Mouse (Mus musculus) lung, postnatal 4 days (tissue): ENCODE results near the gene Zyx.

Source experiments
- DNase-seq, 2 experiments: peaks; one replicate each; pipeline ENCODE4 v3.0.0; 2021

Zyx gene

DNA sequence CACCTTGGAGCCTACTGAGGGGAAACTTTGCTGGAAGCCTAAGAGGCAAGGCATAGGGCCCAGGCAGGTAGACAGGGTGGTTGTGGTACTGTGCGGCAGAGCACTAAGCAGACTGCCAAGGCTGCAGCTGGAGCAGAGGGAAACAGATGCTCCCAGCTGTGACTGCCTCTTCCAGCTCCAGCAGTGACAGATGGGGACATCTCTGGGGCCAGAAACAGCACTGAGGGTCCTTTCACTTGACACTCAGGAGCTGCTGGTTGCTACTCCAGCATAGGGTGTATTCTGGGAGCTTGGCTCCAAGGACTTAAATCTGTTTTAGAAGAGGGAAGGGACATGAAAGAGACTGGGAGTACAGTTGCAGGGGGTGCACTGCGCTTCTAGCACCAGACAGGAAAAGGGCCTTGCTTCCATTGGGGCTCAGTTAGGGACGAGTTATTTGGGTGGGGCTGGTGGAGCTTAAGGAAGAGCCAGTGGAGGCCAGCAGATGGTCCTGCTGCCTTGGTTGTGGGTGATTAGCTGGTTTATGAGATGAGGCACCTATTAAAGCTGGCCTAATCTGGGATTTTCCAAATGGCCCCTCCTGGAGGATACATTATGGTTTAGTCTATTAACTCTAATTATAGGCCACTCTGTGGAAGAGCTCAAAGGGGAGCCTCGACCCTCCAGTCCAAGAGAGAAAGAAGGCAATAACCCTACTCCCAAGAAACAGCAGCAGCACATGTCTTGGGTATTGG, 21.4 kb downstream of the Zyx start:
- DNase-seq, result peak; percentile 60 to 87

DNA sequence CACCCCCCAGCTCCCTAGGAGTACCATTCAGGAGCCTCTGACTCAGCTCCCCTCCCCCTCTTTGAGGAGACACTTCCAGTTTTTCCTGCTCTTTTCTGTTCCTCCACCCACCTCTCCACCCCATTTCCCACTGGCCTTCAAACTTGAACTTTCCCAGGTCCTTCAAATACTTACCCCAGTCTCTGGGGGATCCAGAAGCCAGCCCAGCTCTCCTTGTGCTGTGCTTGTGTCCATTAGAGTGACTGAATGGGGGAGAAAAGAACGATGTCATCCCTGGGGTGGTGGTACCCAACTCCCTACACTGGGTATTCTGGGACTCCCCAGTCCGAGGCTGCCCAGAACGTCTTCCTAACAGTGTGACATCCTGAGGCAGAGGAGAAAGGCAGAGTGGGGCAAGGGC, 22.6 kb downstream of the Zyx start:
- DNase-seq, result no peak

DNA sequence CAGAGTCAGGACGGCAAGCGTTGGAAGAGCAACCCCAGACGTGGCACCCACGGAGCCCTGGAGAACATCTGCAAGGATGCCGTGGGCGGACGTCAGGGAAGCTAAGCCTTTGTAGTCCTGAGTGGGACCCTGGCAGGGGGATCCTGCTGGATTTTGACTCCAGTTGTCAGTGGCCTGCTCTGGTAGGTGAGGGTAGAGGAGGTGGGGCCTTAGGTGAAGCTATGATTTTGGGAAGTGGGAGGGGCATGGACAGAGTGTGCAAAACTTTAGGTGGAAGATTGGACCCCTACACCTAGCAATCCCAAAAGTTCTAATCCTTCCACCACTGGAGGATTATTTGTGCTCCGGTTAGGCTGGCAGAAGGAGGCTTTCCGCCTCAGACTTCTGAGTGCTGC, 23.0 kb downstream of the Zyx start:
- peak in 1 of 2 experiments; percentile 31 for DNase-seq

DNA sequence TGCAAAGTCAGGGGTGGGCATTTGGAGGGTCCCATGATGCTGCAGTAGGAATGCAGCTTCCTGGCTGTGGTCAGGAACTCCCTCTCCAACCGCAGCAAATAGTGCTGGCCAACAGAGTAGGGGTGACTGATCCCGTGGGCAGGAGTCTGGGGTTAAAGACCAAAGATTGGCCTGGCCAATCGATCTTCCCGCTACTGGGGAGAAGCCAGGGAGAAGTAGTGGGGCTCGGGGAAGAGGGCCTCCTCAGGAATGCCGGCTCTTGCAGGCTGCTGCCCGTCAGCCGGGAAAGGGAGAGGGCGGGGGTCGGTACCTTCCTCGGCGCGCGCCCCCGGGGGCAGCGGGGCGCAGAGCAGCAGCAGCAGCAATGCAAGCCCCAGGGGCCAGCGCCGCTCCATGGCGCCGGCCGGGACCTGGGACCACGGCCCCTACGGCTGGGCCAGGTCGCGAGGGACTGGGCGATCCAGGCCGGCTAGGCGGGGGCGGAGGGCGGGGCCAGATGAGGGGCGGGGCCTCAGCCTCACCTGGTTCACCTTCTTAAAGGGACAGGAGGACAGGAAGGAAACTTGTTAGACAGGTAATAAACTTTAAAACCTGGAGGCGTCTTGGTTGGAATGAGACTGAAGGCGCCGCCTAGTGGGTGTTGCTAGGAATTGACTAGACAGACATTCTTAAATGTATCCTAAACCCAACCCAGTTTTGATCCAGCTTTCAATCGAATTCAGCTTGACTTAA, 23.6 kb downstream of the Zyx start, which contains the start of gene Epha1:
Epha1 (minus strand) TSS at position 453 of the 732 bp plus-strand sequence.
- DNase-seq, result peak; percentile 76 to 83

DNA sequence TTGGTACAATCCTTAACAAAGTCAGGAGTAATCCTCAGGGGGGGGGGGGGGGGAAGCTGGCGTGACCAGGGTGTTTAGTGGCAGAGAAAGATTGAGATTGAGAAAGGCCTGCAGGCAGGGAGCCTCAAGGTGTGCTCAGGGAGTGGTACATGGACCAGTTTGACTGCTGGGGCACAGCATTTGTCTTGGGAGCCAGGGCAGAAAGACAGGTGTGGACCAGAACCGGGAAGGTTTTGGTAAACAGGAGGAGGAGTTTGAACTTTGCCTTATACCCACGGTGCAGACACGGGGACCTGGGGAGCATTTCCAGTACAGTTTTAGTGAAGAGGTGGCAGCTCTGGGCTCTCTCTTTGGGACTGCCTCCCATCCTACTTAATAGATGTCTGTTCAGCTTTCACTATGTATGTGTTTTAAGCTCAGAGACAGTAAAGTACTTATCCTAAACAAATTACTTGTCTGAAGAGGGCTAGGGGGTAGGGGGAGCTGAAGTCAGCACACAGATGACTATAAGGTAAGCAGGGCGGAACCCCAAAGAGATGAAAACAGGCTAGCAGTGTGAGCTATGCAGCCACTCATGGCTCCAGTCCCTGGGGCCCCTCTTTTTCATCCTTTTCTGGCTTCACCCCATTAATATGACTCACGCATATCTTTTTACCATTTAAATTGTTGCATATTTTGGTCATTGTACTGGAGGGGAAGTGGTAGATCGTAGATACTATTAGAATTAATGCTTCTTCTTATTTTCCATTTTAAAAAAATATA, 24.4 kb downstream of the Zyx start:
- no peak for DNase-seq

DNA sequence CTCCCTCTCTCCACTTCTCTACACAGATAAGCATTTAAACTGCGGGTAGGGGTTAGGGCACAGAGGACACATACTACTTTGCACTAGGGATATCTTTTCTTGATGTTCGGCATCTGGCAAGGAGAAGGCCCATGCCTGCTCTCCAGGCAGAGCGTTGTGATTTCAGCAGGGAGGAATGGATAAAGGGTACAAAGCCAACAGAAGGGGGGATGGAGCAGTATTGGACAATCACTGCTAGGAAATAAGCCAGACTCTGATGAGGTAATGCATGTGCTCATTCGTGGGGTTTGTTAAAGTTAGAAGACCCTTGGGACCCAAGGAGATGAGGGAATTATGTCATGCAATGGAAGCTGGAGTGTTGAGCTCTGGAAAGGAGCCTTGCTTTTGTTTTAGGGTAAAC, 25.3 kb downstream of the Zyx start:
- peak in 1 of 2 experiments; percentile 7 for DNase-seq

DNA sequence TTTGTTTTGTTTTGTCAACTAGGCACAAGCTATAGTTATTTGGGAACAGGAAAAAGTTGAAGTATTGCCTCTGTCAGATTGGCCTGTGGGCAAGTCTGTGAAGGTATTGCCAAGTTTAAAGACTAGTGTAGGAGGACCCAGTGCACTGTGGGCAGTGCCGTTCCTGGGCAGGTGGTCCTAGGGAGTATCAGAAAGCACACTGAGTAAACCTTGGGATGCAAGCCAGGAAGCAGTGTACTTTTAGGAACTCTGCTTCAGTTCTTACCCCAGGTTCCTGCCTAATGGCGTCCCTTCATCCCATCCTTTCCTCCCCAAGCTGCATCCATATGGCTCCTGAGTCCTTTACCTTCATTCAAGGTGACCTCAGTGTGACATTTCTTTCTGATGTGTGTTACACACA, 25.7 kb downstream of the Zyx start:
- no peak for DNase-seq

DNA sequence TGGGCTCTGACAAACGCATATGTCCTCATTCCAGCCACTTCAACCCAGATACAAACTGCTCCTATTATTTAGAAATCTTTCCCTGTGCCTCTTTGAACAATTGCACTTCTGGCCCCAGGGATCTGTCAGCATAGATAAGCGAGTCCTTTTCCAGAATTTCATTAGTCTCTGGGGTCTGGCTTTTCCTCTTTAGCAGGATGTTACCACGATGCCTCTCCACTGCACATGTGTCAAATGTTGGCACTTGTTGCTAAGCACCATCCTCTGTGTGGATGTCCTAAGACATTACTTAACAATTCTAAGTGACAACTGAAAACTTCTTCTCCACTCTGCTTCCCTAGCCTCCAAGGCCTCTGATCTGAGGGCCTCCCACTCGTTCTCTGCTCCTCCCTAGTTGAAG, 26.6 kb downstream of the Zyx start:
- DNase-seq, result peak in 1 of 2 experiments; percentile 13

DNA sequence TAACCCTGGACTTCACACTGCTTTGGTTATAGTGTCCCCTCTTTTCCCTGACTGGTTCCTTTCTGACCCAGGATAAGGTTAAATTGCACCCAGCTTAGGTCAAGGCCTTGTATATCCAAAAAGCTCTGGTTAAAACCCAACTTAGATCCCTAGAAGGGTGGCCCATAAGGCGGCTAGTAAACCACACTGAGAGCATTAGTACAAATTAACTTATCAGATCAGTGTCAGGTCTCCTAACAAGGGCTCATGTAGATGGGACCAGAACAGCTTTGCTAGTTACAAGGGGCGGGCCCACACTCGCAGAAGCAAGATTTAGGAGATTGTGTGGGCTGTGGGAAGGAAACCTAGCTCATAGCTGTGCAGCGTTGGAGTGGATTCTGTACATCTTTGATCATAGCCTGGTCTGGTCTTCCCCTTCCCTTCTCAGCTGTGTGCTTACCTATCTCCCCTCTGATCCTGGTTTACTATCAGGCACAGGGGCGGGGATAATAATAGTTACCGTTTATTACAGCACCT, 27.1 kb downstream of the Zyx start:
- no peak for DNase-seq

DNA sequence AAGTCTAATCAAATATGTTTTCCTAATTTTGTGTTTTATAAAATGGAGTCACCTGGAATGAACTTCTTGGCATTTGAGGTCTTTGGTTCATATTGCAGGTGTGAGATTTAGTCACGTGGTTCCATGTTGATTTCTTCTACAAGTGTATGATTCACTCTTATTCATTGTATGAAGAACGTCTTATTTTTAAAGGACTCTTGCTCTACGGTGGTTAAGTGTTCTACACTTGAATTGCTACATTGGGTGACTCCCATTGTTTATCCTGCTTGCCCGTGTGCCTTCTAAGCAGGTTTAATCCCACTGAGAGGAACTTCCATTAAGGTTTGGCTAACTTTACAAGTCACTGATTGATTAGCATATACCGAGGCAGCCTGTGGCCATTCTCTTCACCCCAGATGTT, 27.9 kb downstream of the Zyx start:
- no peak for DNase-seq

DNA sequence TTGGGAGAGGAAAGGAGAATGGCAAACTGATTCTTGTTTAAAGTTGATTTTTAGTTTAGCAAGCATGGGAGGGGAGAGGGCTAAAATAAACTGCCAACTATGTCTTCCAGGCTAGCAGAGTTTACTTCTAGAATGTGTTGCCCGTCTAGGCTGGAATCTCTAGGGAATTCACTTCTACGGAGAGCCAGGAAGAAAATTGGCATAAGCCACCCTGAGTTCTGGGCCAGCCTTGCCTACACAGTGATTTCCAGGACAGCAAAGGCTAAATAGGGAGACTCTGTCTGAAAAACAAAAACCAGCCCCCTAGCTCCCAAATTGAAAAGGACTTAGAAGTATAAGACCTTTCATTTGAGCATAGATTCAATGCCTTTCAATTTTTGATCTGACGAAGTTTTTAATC, 30.1 kb downstream of the Zyx start:
- no peak for DNase-seq

DNA sequence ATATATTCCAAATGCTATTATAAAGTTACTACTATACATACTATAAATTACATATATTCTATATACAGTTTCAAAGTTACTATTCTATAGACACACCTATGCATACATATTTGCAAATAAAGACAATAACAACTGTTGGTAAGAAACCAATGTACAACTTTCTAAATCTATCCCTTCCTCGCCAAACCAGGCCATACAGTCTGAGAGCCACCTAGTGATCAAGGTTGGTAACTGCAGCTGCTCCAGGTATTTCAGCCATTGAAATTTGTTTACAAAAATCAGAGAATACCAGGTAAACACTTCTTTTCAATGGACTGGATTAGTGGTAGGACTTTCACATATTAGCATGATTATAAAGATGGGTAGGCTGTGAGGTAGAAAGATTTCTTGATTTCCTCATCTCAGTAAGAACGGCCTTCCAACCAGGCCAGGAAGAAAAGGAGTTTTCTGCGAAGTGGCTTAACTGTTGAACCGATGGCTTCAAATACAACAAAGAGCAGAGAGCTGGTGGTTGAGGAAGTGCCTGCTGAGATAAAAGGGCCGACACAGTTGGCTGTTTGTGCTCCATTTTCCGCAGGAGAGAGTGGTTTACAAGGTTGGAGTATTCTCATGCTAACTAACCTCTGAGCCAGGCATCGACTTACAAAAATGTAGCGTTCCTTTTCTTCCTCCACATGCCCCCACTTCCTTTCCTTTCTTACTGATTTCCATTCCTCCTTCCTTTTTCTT, 31.1 kb downstream of the Zyx start:
- peak in 1 of 2 experiments; percentile 47 for DNase-seq

DNA sequence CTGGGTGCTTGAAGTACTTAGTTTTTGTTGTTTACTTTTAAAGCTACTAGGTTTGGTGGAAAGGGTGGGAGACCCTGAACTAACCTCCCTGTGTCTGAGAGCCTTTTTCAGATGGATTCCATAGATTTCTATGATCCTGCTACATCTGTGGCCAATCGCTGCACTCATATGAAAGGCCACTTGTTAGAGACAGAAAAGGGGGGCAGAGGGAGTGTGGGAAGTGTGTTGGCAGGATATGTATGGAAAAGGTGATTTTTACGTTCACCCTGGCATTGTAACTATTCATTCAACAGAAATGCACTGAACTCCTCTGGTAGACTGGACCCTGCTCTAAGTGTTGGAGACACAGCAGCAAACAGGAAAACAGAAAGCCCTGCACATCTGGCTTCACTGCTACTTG, 31.8 kb downstream of the Zyx start:
- DNase-seq, result no peak

DNA sequence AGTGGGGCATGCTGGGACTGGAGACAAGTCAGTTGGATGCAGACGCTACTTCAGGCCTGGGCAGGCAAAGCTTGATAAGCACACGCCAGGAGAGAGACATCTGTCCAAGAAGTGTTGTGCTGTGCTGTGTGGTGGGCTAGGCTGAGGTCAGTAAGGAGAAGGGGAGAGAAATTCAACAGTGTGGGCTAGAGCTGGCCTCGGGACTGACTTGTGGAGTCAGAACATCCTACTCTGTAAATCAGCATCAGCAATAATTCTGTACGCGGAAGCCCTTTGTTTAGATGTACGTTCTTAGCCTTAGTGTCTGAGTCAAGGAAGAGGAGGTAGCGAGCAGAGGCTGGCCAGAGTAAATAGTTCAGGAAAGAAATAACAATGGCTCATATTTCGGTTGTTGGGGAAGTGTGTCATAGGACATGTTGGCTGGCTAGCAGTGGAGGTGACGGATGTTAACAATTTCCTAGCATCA, 32.5 kb downstream of the Zyx start:
- DNase-seq, result peak in 1 of 2 experiments; percentile 8

DNA sequence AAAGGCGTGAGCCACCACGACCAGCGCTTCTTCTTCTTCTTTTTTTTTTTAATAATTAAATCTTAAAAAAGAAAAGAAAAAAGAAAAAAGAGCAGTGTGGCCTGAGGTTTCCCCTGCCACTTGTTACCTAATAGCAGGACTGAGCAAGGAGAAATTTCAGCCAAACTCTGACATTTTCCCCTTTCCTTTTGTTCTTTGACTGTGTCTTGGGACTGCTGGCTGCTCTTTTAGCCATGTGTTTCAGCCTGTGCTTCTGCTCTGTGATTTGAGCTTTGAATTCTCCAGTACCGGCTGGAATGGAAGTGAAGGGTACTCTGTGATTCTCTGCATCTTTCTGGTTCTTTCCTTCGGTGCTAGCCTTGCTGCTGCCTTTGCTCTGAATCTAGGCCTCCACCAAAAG, 33.9 kb downstream of the Zyx start:
- no peak for DNase-seq

DNA sequence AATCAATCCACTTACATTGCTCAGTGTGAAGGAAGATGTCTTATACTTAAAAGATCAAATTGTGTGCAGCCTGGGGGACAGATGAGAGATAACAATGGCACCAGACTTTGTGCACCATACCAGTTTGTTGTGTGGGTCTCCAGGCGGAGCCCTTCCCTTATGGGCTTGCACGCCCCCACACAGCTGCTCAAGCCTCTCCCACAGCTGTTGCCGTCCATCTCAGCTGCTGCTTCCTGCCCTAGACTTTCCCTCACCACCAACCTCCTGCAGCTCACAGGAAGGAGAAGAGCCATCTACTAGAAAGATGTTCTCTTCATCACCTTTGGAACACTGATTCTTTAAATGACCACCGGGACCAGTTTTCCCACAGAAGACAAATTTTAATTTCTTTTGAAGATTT, 36.2 kb downstream of the Zyx start:
- DNase-seq, result no peak

DNA sequence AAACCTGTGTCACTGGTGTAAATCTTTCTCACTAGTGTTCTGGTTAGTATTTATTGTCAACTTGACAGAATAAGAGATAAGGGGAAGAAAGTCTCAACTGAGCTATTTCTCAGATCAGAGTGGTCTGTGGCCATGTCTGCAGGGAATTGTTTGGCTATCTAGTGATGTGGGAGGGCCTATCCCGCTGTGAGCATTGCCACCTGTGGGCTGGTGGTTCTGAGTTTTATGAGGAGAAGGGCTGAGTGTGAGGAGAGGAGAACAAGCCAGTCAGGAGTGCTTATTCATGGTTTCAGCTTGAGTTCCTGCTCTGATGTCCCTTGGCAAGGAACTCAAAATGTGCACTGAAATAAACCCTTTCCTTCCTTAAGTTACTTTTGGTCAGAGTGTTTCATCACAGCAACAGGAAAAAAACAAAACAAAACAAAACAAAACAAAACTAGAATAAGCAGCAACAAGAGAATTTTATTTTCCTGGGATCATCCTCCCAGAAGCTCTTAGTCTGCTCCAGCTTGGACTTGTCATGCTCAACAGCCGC, 42.4 kb downstream of the Zyx start:
- peak in 1 of 2 experiments; percentile 42 for DNase-seq

DNA sequence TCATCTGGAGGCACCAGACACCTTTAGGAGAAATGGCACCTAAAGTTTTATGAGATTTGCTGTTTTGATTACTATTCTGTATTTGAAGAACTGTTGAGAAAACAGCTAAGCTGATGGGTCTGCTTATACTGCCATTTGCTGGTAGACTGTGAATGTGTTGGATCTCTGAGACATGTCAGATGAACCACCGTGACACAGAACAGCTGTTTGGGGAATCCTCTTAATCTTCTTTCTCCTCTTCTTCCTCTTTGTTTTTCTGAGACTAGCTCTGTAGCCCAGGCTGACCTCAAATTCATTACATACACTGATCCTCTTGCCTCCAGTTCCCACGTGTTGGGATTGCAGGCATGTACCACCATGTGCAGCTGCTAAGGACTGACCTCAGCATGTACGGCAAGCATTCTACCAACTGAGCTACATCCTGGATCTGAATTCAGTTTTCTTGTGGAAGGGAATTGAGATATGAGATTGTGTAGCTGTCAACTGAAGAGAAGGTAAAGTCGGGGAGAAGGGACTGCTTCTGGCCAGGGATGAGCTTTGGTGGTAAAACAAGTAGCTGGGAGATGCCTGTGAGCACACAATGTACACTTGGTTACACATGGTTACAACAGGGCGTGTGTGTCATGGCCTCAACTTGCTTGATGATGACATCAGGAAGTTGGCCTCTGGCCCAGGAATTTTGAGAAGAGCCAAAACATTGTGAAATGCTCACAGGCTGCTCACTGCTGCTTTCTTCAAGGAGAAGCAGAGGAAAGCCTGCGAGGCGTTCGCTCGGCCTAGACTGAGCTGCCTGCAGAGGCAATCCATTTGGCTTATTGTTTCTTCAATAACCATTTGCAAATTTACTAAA, 46.8 kb downstream of the Zyx start:
- peak; percentile 92 to 93 for DNase-seq

DNA sequence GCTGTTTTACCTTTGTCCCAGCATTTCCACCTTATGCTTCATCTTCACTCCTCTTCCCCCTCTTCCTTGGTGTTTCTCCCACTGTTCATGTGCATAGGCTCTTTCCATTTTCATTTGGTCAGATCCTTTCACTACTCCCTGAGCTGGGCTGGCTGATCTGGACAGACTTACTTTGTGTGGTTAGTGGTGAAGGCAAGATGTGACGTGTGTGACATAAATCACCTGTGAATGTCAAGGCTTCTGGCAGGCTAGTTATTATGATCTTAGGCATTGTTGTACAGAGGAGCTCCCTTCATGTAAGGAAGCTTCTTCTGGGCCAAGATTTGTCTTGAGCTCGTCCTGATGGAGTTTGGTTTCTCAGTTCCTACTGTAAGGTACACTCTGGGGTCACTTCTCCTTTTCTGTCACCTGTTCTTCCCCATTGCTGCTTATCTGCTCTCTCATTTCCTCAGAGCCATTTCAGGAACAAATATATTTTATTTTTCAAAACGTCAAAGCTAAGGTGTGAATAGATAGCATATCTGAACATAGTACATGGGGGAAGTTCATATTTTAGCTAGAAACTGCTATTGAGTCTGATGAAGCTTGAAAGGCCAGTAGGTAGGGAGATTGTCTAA, 47.7 kb downstream of the Zyx start:
- no peak for DNase-seq

DNA sequence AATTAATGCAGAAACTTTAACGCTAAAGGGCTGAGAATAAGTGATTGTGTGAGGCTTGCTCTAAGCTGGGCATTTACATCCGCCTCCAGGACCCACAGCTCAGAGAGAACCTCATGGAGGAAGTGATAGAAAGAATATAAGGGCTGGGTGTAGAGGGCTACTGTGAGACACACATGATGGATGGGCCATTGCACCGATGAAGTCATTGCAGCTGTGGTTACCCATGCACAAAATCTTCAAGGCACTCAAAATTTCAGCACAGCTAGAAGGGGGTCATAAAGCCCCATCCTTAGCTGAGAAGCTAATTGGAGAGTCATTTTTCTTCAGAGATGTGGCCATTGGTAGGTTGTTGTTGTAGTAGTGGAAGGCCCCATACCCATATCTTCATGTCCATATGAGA, 48.9 kb downstream of the Zyx start:
- DNase-seq, result peak in 1 of 2 experiments; percentile 7

DNA sequence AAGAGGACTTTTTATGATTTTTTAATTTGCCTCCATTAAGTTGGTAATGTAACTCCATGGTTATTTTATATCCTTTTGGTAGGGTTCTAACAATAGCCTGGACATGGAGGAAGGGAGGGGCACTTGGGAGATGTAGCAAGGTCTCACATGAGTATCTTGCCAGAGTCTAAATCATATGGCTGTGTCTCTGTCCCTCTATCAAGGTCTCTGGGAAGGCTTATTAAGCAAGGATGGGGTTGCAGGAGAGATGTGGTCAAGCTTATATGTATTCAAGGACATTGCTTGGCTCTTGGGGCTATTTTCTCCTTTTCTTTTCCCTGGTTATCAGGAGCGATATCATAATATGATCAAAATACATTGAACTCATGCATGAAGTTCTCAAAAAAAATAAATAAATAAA, 49.6 kb downstream of the Zyx start:
- DNase-seq, result no peak
